Mouse (Mus musculus) kidney, adult 2 months (tissue): ENCODE data around the gene Grap. TPM values are rescaled to one million over a fixed set of nuclear protein-coding genes. Genes with fewer than 3 reads are reported as not detected.
A peak's percentile ranks its signal among the peaks of the same experiment; 100 is the strongest.

Experiments used
- DNase-seq: peaks from one replicate; pipeline ENCODE4 v3.0.0; 2021
- H3K27ac ChIP-seq: fragments of 200-500 bp; 2 replicates; pipeline ENCODE4 v1.5.1; 2012; ENCODE audit warnings: low read depth, low read length, control low read depth, inconsistent platforms; ENCODE audit not compliant: insufficient read depth
- H3K27me3 ChIP-seq: fragments of 200-500 bp; replicated peaks from 2 replicates; pipeline ENCODE4 v1.6.1; 2012; ENCODE audit warnings: mild to moderate bottlenecking, moderate library complexity, low read length, inconsistent platforms; ENCODE audit not compliant: control insufficient read depth, insufficient read depth
- H3K36me3 ChIP-seq: fragments of 200-500 bp; 2 replicates; pipeline ENCODE4 v1.6.1; 2012; ENCODE audit warnings: mild to moderate bottlenecking, moderate library complexity, low read length, inconsistent platforms; ENCODE audit not compliant: control insufficient read depth, insufficient read depth
- H3K4me1 ChIP-seq: fragments of 200-500 bp; 2 replicates; pipeline ENCODE4 v1.6.1; 2011; ENCODE audit warnings: low read length; ENCODE audit not compliant: control insufficient read depth, insufficient read depth
- H3K4me3 ChIP-seq: fragments of 200-500 bp; 2 replicates; pipeline ENCODE4 v1.5.1; 2011; ENCODE audit warnings: mild to moderate bottlenecking, low read depth, low read length, control low read depth; ENCODE audit not compliant: insufficient read depth
- CTCF ChIP-seq: fragments of 200-500 bp; conservative IDR thresholded peaks from 2 replicates; pipeline ENCODE4 v1.5.1; 2011; ENCODE audit warnings: low read depth, mild to moderate bottlenecking, control low read depth, low read length, moderate library complexity, mixed read lengths; ENCODE audit not compliant: insufficient read depth, insufficient read length
- POLR2A ChIP-seq: fragments of 200-500 bp; IDR thresholded peaks from one replicate; pipeline ENCODE4 v1.6.1; 2011; ENCODE audit warnings: low read depth, low read length, control low read depth
- WGBS: fragments of 180-500 bp; shearing (Covaris S2); methylation state at CpG from one replicate; pipeline ENCODE4 v1.1.7; 2018; 5-methylcytosine and 5-hydroxymethylcytosine counted together
- polyA plus RNA-seq: library from polyadenylated mRNA; depleted of rRNA; stranded (reverse); fragments of >200 nt; gene quantifications from 2 replicates; pipeline ENCODE4 v1.2.3, GENCODE M21; 2012; rRNA removed

Grap gene
- 11.1 and 15.3 TPM in 2 replicates for polyA plus RNA-seq

DNA sequence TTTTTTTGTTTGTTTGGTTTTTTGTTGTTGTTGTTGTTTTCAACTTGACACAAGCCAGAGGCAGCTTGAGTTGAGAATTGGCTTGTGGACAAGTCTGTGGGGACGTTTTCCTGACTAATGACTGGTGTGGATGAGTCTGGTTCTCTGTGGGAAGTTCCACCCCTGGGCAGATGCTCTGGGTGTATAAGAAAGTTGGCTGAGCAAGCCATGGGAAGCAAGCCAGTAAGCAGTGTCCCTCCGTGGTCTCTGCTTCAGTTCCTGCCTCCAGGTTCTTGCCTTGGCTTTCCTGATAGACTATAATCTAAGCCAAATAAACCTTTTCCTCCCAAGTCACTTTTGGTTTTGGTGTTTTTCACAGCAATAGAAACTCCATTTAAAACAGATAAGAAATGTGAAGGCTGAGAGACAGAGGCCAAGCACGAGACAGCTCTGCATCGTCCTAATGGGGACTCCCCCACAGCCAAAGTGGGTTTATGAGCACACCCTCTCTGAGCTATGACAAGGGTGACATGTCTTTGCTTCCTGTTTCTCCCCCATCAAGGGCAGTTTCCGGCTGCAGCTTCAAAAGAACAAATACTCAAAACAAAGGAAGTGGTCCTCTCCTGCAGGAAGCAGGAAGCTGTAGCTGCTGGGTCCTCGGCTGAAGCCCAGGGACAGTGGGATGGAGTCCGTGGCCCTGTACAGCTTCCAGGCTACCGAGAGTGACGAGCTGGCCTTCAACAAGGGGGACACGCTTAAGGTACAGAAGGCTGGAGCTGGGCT is at the start of gene Grap:
Gene Grap (plus strand): TSS at position 580 of the 762 bp plus-strand sequence.
- Histone ChIP-seq H3K27me3 (no peaks in the 10 kb centered on the region), H3K4me1 (peaks cover 8% of the 10 kb centered on the region; the same call in 1 of the 2 replicates), H3K36me3 (no peaks in the 10 kb centered on the region), H3K27ac (peak within 1 kb of the TSS; percentile 83), H3K4me3 (peak within 1 kb of the TSS; percentile 66)
- 53% methylated on average over 10 of the region's 10 CpGs for WGBS
- TF ChIP-seq POLR2A (no peak), CTCF (no peak)
- peak; percentile 78 for DNase-seq

- H3K27me3 ChIP-seq = no peaks in the 10 kb centered on the region
- H3K4me3 ChIP-seq = no peak overlapping the region
- no peaks in the 10 kb centered on the region for H3K36me3 ChIP-seq
- 58% methylated on average over 4 of the region's 4 CpGs for WGBS
- H3K27ac ChIP-seq = no peak overlapping the region
- no peaks in the 10 kb centered on the region for H3K4me1 ChIP-seq
- peak; percentile 45 for DNase-seq
- no peak for TF ChIP-seq POLR2A
- TF ChIP-seq CTCF = no peak
Measured at GRCm38 (mm10) chr11:61608072-61608471, 45.0 kb upstream of the Grap start.

DNA sequence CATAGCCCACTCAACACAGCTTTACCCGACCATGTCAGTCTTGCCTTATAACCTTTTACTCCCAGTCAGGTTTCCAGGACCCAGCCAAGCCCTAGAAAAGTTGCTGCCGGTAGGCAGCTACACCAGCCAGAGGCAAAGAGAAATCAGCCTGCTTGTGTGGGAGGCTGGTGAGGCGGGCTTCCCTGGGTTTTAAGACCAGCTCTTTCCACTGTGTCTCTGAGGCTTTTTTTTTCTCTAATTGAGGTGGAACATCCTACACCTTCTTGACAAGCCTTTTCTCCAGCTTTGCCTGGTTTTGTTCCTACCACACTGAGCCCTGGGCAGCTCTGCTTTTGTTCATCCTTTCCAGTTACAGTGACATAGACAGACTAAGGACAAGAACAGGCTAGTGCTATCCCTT is 41.9 kb upstream of the Grap start:
- no peak overlapping the region for H3K4me3 ChIP-seq
- no peak overlapping the region for H3K27ac ChIP-seq
- 65% methylated on average over 3 of the region's 3 CpGs for WGBS
- DNase-seq = no peak
- H3K36me3 ChIP-seq = no peaks in the 10 kb centered on the region
- H3K4me1 ChIP-seq = 0 out of 2 replicates have a peak, but pooled peaks cover 4% of the 10 kb centered on the region
- no peaks in the 10 kb centered on the region for H3K27me3 ChIP-seq
- no peak for TF ChIP-seq CTCF
- no peak for TF ChIP-seq POLR2A

DNA sequence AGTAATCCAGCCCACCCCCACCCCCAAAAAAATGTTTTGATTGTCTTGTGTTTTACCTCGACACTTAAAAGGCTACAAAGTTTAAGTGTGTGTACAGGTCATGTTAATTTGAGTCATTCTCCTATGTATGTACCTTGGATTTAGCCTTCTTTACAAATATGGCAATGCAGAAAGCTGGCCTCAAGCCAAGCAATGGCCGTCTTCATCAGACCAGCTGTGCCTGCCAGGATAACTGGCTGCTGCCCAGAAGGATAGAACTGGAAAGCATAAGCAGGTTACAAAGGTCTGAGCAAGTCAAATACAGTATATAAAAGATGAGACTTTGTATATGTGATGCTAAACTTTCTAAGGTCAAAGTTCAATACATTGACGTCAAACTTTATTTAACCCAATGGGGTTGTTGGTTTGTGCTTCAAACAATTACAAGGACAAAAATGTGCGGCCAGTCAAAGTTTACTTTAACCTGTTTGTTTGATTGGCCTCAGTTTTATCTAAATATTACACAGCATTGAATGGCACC is 40.9 kb upstream of the Grap start:
- H3K4me1 ChIP-seq = peaks cover 4% of the 10 kb centered on the region; the same call in 1 of the 2 replicates
- no peak overlapping the region for H3K4me3 ChIP-seq
- DNase-seq = no peak
- H3K27me3 ChIP-seq = no peaks in the 10 kb centered on the region
- no peak overlapping the region for H3K27ac ChIP-seq
- TF ChIP-seq CTCF (no peak), POLR2A (no peak)
- H3K36me3 ChIP-seq = no peaks in the 10 kb centered on the region
- WGBS = 62% methylated on average over 4 of the region's 4 CpGs

GRCm38 (mm10) chr11:61614401-61614800 is 38.7 kb upstream of the Grap start:
- no peaks in the 10 kb centered on the region for H3K36me3 ChIP-seq
- 51% methylated on average over 5 of the region's 5 CpGs for WGBS
- no peak for TF ChIP-seq CTCF
- no peak for TF ChIP-seq POLR2A
- peak; percentile 54 for DNase-seq
- peaks cover 7% of the 10 kb centered on the region; the same call in 1 of the 2 replicates for H3K4me1 ChIP-seq
- H3K27me3 ChIP-seq = no peaks in the 10 kb centered on the region
- H3K4me3 ChIP-seq = no peak overlapping the region
- H3K27ac ChIP-seq = peak overlapping the region; percentile 31

DNA sequence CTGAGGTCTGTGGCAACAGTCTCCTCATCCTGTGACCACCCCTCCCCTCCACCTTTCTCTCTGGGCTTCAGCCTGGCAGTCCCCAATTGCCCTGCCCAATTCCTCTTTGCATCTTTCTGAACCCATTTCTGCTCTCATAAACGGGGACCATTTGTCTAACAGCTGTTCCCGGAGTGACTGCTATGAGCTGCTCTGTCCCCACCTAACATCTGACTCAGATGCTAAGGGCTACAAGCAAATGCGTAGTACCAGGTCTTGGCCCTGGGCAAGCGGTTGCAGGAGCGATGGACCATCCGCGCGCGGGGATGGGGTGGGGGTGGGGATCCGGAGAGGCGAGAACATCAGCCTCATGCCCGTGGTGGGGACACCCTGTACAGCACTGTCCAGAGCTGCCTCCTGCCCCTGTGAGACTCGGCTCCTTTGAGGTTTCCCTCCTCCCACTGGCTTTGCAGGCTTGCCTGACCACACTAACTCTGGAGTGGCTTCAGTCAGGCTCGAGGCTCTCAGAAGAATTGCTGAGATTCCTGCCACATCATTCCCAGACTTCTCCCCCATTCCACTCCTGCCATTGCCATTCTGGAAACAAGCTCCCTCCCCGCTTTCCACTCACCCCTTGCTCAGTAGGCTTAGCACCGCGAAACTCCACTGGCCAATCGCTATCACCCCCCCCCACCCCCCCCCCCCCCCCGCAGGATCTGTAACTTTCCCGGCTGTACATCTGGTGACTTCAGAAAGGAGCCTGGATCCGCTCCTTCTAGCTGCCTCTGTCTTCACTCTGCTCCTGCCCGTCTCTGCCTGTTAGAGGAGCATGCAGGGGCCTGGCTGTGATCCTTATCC is 37.2 kb upstream of the Grap start:
- Histone ChIP-seq H3K4me3 (no peak overlapping the region), H3K36me3 (no peaks in the 10 kb centered on the region), H3K4me1 (peaks cover 7% of the 10 kb centered on the region; the same call in 1 of the 2 replicates), H3K27me3 (no peaks in the 10 kb centered on the region), H3K27ac (peak overlapping the region; percentile 71)
- DNase-seq = peak; percentile 39
- 18% methylated on average over 20 of the region's 22 CpGs for WGBS
- TF ChIP-seq POLR2A = peak; percentile 18
- no peak for TF ChIP-seq CTCF
